ENCODE assay signal across 12 mouse cellular contexts in genomic region chr17:45794926-45795325, GRCm38 (mm10).
"Had no signal": no experiment of that assay in that cellular context is flagged by ENCODE, and none has a peak within 500 bp of the region (broad histone marks: within the 10 kb centered on the region; RNA-seq: fewer than 3 reads in every experiment).

No protein-coding gene starts in this region.

- DNase-seq: gastrocnemius, postnatal 14 days; gastrocnemius, postnatal 36 days; heart, adult 11 months; heart, adult 2 months; heart, postnatal 4 days; kidney, adult 2 months; kidney, adult 9 months; kidney, postnatal 14 days; kidney, postnatal 36 days; layer of hippocampus, adult 9-11 months; layer of hippocampus, postnatal 36 days; left cerebral cortex, postnatal 4 days had no signal
